Mouse (Mus musculus) frontal cortex, adult (tissue): ENCODE results near the gene Slk.
"Not testable (repeated sequence)": the region's sequence is repeated elsewhere in the genome, so short reads cannot be mapped to it uniquely, and the experiment has no call there.

ENCODE experiments used
- ATAC-seq: cut with Nextera tagmentation; 2 replicates; pipeline ENCODE4 v1.9.2; 2017; ENCODE audit warnings: mild to moderate bottlenecking, moderate library complexity, mixed read lengths; ENCODE audit not compliant: low TSS enrichment

Slk gene

GRCm38 (mm10) chr19:47570042-47570441 is 9.4 kb upstream of the Slk start:
- no peak for ATAC-seq

- not testable (repeated sequence) for ATAC-seq
Observed at GRCm38 (mm10) chr19:47571981-47572380, 7.5 kb upstream of the Slk start.

GRCm38 (mm10) chr19:47573718-47574117 is 5.8 kb upstream of the Slk start:
- ATAC-seq = no peak

GRCm38 (mm10) chr19:47578581-47579224 is 775 bp upstream of the Slk start:
- ATAC-seq = no peak

DNA sequence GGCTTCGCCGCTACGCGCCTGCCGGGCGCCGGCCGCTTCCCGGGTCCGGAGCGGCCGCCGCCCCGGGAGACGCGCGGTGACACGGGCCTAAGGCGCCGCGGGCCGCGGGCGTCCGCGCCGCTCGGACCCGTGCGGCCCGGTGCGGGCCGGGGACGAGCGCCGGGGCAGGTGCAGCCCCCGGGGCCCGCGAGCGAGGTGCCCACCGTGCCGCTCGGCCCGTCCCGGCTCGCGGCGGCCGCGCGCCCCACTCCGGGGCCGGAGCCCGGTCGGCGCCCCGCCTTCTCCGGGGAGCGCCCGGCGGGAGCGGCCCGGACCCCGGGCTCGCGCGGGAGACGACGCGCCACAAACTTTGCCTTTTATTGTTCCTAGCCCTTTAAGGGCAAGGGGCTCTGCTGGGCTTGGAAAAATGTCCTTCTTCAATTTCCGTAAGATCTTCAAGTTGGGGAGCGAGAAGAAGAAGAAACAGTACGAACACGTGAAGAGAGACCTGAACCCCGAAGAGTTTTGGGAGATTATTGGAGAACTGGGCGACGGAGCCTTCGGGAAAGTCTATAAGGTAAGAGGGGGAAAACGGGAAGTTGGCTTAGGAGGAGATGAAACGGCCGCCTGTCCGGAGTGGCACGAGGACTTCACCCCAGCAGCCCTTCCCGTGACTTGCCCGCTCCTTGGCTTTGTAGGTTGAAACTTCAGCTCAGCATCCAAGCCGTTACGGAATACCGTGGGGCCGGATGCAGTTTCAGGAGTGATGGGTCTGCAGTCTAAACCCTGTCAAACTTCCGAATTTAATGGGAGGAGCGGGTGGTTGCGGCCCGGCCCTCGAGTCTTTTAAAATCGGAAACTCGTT is 532 bp downstream of the Slk start:
- ATAC-seq = peak; percentile 38

DNA sequence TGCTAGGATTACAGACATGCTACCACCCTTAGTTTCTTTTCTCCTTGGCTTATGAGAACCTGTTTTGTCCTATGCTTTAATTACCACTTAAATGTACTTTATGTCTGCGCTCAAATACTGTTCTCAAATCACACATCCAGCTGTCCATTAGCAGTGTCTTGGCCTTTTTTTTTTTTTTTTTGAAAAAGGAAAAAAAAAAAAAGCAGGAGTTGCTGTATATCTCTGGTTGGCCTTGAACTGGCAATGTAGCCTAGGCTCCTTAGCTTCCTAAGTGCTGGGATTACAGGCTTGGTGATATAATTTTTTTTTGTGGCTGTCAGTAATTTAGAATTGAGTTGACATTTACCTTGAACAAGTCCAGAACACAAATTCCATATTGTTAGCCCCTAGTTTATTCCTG is 6.3 kb downstream of the Slk start:
- ATAC-seq = no peak

DNA sequence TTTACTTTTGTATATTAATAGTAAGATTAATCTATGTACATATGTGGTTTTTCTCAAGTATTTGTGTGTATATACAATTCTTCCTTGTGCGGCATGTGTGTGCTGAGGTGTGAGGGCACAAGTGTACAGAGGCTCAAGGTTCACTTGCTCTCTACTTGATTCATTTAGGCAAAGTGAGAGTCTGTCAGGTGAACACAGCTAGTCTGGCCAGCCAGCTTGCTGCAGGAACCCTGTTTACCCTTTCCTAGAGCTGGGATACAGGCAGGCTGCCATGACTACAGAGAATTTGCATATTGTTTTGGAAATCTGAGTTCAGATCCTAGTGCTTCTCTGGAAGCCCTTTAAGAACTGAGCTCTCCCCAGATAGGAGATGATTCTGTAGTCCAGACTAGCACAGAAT is 7.5 kb downstream of the Slk start:
- ATAC-seq = no peak

- no peak for ATAC-seq
Observed at GRCm38 (mm10) chr19:47608513-47608912, 29.0 kb downstream of the Slk start.

DNA sequence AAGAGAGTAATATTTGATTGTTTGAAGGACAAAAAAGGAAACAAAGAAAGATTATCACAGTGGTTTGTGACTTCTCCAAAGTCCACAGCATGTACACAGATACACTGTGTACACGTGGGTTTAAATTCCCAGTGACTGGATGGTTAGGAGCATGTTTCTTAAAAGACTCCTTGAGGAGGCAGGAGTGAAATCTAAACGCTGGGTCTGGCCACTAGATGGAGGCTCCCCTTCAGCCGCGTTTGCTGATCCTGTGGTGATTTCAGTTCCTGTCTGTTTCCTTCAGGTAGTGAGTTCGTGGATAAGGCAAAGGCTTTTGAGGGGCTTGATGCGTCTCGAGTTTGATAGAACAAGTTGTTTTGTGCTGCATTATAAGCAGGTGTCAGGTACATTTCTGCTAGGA is 34.0 kb downstream of the Slk start:
- ATAC-seq = peak; percentile 52; the same call in 1 of the 2 replicates

- ATAC-seq = no peak
Observed at GRCm38 (mm10) chr19:47621478-47621877, 42.0 kb downstream of the Slk start.

GRCm38 (mm10) chr19:47624940-47625711 is 45.6 kb downstream of the Slk start:
- peak; percentile 31; the same call in 1 of the 2 replicates for ATAC-seq

DNA sequence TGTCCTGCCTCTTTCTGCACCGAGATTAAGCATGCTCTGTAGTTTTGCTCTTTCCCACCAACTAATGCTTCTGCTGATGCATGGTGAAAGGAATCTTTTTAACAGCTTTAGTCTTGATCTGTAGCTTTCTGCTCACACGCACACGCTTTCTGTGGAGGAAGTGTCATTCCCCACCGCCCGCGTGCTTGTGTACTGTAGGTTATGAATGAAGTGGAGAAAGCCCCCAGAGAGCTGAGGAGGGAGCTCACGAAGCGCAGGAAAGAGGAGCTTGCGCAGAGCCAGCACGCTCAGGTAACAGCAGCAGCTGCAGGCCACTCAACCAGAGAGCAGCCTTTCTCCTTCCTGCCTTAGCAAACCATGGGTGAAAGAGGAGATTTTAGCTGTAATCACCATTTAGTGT is 48.0 kb downstream of the Slk start:
- ATAC-seq = peak; percentile 86

DNA sequence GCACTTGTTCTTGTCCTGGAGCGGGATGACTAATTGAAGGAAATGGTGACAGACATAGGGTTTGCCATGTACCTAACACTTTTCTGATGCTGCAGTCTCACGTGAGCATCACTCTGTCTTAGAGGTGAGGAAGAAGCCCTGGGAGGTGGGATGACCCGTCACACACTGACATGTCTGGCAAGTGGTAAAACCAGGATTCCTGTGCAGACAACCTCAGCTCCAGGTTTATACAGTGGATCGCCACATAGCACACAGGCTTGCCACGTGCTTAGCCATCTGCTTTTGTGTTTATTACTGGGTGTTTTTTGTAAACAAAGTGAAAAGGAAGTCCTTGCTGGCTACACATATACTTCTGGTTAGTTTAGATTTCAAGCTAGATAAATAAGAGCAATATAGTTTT is 49.6 kb downstream of the Slk start:
- ATAC-seq = no peak

DNA sequence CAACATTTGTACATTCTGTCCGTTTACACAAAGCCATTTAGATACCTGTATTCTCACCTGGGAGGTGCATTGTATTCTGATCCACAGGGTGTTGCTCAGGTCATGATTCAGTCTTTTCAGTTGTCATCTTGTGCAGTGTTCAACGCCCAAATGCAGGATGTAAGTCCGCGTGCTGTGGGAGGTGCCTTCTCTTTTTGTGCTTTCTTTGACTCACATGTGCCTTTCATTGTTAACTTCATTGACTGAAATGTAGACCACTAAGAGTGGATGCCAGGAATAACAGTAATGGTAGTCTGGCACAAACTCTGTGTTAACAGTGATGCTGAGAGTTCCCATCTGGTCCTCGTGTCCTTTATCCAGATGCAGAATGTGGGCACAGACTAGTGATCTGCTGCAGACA is 50.9 kb downstream of the Slk start:
- no peak for ATAC-seq

GRCm38 (mm10) chr19:47631799-47632198 is 52.3 kb downstream of the Slk start:
- no peak for ATAC-seq

GRCm38 (mm10) chr19:47635380-47635779 is 55.9 kb downstream of the Slk start:
- peak; percentile 93 for ATAC-seq

DNA sequence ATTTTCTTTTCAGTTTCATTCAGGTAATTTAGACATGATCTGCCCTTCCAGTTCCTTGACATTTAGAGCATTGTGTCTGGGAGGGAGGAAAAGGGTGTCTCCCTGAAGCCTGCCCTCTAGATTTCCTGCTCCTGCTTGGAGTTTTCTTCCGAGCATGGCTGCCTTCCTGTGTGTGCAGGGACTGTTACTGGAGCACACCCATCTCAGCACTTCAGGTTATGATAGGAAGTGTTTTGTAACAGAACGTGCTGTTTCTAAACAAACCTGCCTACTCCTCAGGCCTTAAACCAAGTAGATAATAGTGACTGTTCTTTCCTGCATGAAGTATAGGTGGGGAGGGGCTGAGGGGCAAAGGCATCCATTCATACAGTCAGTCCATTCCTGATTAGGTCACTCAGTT is 64.4 kb downstream of the Slk start:
- no peak for ATAC-seq

GRCm38 (mm10) chr19:47645583-47645982 is 66.1 kb downstream of the Slk start:
- ATAC-seq = peak; percentile 60

GRCm38 (mm10) chr19:47646508-47647120 is 67.1 kb downstream of the Slk start:
- no peak for ATAC-seq

DNA sequence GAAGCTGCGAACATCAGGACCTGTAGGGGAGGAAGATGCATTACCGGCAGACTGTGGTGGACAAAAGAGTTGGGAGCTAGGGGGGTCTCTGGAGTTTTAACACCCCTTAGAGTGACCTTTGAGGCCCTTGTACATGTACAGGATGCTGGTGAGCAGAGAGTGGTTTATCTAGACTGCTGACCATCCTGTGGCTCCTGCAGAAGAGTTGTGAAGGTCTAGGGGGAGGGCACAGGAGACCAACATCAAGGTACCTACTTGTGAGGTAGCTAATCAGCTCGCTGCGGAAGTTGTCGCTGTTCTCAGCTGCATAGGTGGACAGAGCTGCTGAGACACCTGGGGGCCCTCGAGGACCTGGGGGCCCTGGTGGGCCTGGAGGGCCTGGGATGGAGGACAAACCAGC is 69.6 kb downstream of the Slk start:
- ATAC-seq = no peak

DNA sequence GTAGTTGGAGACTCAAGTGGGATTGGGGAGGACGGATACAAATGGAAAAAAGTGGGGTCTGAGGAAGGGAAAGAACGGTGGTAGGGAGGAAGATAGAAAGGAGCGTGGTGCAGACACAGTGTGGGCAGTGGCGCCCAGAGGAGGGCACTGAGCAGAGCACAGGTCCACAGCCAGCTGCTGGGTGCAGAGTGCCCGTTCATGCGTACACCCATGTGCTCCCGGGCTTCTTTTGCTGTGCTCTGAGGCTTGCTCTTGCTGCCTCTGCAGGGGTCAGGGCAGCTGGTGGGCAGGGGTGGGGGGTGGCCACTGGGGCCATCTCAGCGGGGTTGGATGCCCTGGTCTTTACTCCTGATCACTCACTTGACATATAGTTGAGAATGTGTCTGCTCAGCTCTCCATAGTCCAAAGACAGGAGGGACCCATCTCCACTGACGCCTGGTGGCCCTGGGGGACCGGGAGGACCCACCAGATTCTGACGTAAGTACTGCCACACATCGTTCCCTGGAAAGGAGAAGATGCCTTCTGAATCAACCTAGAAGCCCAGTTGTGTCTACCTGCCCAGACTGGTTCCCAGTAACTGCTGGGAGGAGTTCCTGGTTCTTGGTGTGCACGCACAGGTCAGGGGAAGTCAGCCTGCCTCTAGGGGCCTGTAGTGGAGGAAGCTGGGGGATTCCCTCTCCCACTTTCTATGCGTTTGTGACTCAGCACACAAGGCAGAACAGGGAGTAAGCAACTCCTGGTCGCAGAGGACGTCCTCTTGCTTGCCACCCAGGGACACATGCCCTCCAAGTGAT is 71.1 kb downstream of the Slk start:
- ATAC-seq = no peak
